Mouse (Mus musculus): ENCODE measurements at regions not wholly inside any gene's neighbourhood (a gene's known extent, or its start where the extent isn't known, plus 50 kb on each side); places are given as distances from the start of the nearest gene placed in this dataset.
A peak's percentile ranks its signal among the peaks of the same experiment; 100 is the strongest.
"Not testable (repeated sequence)": the region's sequence is repeated elsewhere in the genome, so short reads cannot be mapped to it uniquely, and the experiment has no call there.

- no peak for DNase-seq
Observed at GRCm38 (mm10) chr3:34709553-34709952, 59.3 kb downstream of the Sox2 start.

- not testable (repeated sequence) for DNase-seq
Observed at GRCm38 (mm10) chr3:34712137-34712536, 61.9 kb downstream of the Sox2 start.

- peak in 1 of 2 experiments; percentile 5 for DNase-seq
Observed at GRCm38 (mm10) chr3:34722506-34722905, 72.3 kb downstream of the Sox2 start.

GRCm38 (mm10) chr3:34726955-34727354 is 76.8 kb downstream of the Sox2 start:
- no peak for DNase-seq

GRCm38 (mm10) chr3:34728282-34728681 is 78.1 kb downstream of the Sox2 start:
- no peak for DNase-seq

GRCm38 (mm10) chr3:34734966-34735365 is 84.8 kb downstream of the Sox2 start:
- DNase-seq = no peak

- DNase-seq = no peak
Observed at GRCm38 (mm10) chr3:34738001-34738400, 87.8 kb downstream of the Sox2 start.

- DNase-seq = no peak
Observed at GRCm38 (mm10) chr3:34738938-34739337, 88.7 kb downstream of the Sox2 start.

- DNase-seq = no peak
Observed at GRCm38 (mm10) chr3:34739693-34740092, 89.5 kb downstream of the Sox2 start.

GRCm38 (mm10) chr3:34740110-34740509 is 89.9 kb downstream of the Sox2 start:
- no peak for DNase-seq

- DNase-seq = no peak
Observed at GRCm38 (mm10) chr3:34745181-34745736, 95.1 kb downstream of the Sox2 start.

GRCm38 (mm10) chr3:34747499-34748093 is 97.4 kb downstream of the Sox2 start:
- no peak for DNase-seq

- DNase-seq = no peak
Observed at GRCm38 (mm10) chr3:34749989-34750388, 99.8 kb downstream of the Sox2 start.

- peak; percentile 10 to 13 for DNase-seq
Observed at GRCm38 (mm10) chr3:34751551-34751950, 101.3 kb downstream of the Sox2 start.

GRCm38 (mm10) chr3:34753557-34753956 is 103.4 kb downstream of the Sox2 start:
- DNase-seq = no peak

- no peak for DNase-seq
Observed at GRCm38 (mm10) chr3:34754781-34755180, 104.6 kb downstream of the Sox2 start.

- DNase-seq = not testable (repeated sequence)
Observed at GRCm38 (mm10) chr3:34755282-34755681, 105.1 kb downstream of the Sox2 start.

GRCm38 (mm10) chr3:34756632-34757031 is 106.4 kb downstream of the Sox2 start:
- no peak for DNase-seq

GRCm38 (mm10) chr3:34757130-34757529 is 106.9 kb downstream of the Sox2 start:
- no peak for DNase-seq

GRCm38 (mm10) chr3:34757813-34758510 is 107.8 kb downstream of the Sox2 start:
- DNase-seq = no peak

GRCm38 (mm10) chr3:34759942-34760640 is 109.9 kb downstream of the Sox2 start:
- DNase-seq = no peak

GRCm38 (mm10) chr3:34761162-34761769 is 111.1 kb downstream of the Sox2 start:
- no peak for DNase-seq

- no peak for DNase-seq
Observed at GRCm38 (mm10) chr3:34761783-34762182, 111.6 kb downstream of the Sox2 start.

Data from cerebellum, postnatal 10 days (tissue).